Mouse (Mus musculus) CD8-positive naive resting alpha-beta T cell, adult 2 months (primary cell): ENCODE data around the gene Bcl2l14.

Source experiments
- DNase-seq, 2 experiments: peaks; one replicate each; pipeline ENCODE4 v3.0.0; 2022; ENCODE audit warnings: low read depth in 2 of 2, low spot score in 2 of 2

The Bcl2l14 gene

GRCm38 (mm10) chr6:134402914-134403683, 7.0 kb downstream of the Bcl2l14 start:
- DNase-seq, result peak; percentile 46 to 62

GRCm38 (mm10) chr6:134403684-134404070, 7.6 kb downstream of the Bcl2l14 start:
- no peak for DNase-seq

- no peak for DNase-seq
Measured at GRCm38 (mm10) chr6:134407226-134407625, 11.1 kb downstream of the Bcl2l14 start.

GRCm38 (mm10) chr6:134413706-134414531, 17.8 kb downstream of the Bcl2l14 start:
- peak; percentile 49 to 52 for DNase-seq

- no peak for DNase-seq
Measured at GRCm38 (mm10) chr6:134414532-134414883, 18.4 kb downstream of the Bcl2l14 start.

GRCm38 (mm10) chr6:134416556-134417105, 20.5 kb downstream of the Bcl2l14 start:
- DNase-seq, result no peak

- no peak for DNase-seq
Measured at GRCm38 (mm10) chr6:134417886-134418285, 21.8 kb downstream of the Bcl2l14 start.

- no peak for DNase-seq
Measured at GRCm38 (mm10) chr6:134420375-134420774, 24.3 kb downstream of the Bcl2l14 start.

- no peak for DNase-seq
Measured at GRCm38 (mm10) chr6:134421921-134422320, 25.8 kb downstream of the Bcl2l14 start.

GRCm38 (mm10) chr6:134425216-134425717, 29.1 kb downstream of the Bcl2l14 start:
- DNase-seq, result no peak

- DNase-seq, result no peak
Measured at GRCm38 (mm10) chr6:134427165-134427564, 31.0 kb downstream of the Bcl2l14 start.

- DNase-seq, result no peak
Measured at GRCm38 (mm10) chr6:134428455-134428854, 32.3 kb downstream of the Bcl2l14 start.

- DNase-seq, result no peak
Measured at GRCm38 (mm10) chr6:134430161-134430799, 34.2 kb downstream of the Bcl2l14 start.

GRCm38 (mm10) chr6:134431583-134431982, 35.5 kb downstream of the Bcl2l14 start:
- DNase-seq, result no peak

- DNase-seq, result no peak
Measured at GRCm38 (mm10) chr6:134433281-134433680, 37.2 kb downstream of the Bcl2l14 start.

GRCm38 (mm10) chr6:134434044-134434443, 37.9 kb downstream of the Bcl2l14 start:
- DNase-seq, result no peak

- DNase-seq, result no peak
Measured at GRCm38 (mm10) chr6:134434866-134435390, 38.8 kb downstream of the Bcl2l14 start.

- DNase-seq, result no peak
Measured at GRCm38 (mm10) chr6:134436955-134437354, 40.8 kb downstream of the Bcl2l14 start.

- no peak for DNase-seq
Measured at GRCm38 (mm10) chr6:134439401-134440021, 43.4 kb downstream of the Bcl2l14 start.

- no peak for DNase-seq
Measured at GRCm38 (mm10) chr6:134440023-134440422, 43.9 kb downstream of the Bcl2l14 start.

GRCm38 (mm10) chr6:134441716-134442115, 45.6 kb downstream of the Bcl2l14 start:
- no peak for DNase-seq
